Mouse (Mus musculus) E14TG2a.4 (cell line): ENCODE data around the gene Ngly1.

Experiments
- H3K27me3 ChIP-seq: 2 replicates; pipeline ENCODE4 v1.6.1; 2014; ENCODE audit warnings: low read length, control low read depth; ENCODE audit not compliant: insufficient read depth
- H3K36me3 ChIP-seq: 2 replicates; pipeline ENCODE4 v1.6.1; 2014; ENCODE audit warnings: low read length, control low read depth; ENCODE audit not compliant: insufficient read depth
- H3K4me1 ChIP-seq: replicated peaks from 2 replicates; pipeline ENCODE4 v1.6.1; 2014; ENCODE audit warnings: low read depth, low read length, control low read depth
- H3K4me3 ChIP-seq: replicated peaks from 2 replicates; pipeline ENCODE4 v1.5.1; 2014; ENCODE audit warnings: mild to moderate bottlenecking, low read length
- H3K9me3 ChIP-seq: 2 replicates; pipeline ENCODE4 v1.6.1; 2014; ENCODE audit warnings: low read length, control low read depth
- CTCF ChIP-seq: conservative IDR thresholded peaks from 2 replicates; pipeline ENCODE4 v1.5.1; 2014; ENCODE audit warnings: low read length
- NANOG ChIP-seq: IDR thresholded peaks from 2 replicates; pipeline ENCODE4 v1.6.1; 2014; ENCODE audit warnings: borderline replicate concordance, low read length, mixed read lengths
- POU5F1 ChIP-seq: IDR thresholded peaks from 2 replicates; pipeline ENCODE4 v1.6.1; 2014; ENCODE audit warnings: low read length, borderline replicate concordance

Ngly1 gene

GRCm38 (mm10) chr14:16248603-16249157 is 400 bp upstream of the Ngly1 start:
- Histone ChIP-seq H3K4me1 (peaks cover 11% of the 10 kb centered on the region), H3K4me3 (peak overlapping the region; percentile 82), H3K27me3 (0 out of 2 replicates have a peak, but pooled peaks cover 2% of the 10 kb centered on the region), H3K9me3 (no peaks in the 10 kb centered on the region), H3K36me3 (no peaks in the 10 kb centered on the region)
- TF ChIP-seq POU5F1 = no peak
- TF ChIP-seq CTCF = no peak

- Histone ChIP-seq H3K36me3 (no peaks in the 10 kb centered on the region), H3K4me3 (peak overlapping the region; percentile 82), H3K4me1 (peaks cover 4% of the 10 kb centered on the region; the same call in 1 of the 2 replicates), H3K27me3 (0 out of 2 replicates have a peak, but pooled peaks cover 2% of the 10 kb centered on the region), H3K9me3 (no peaks in the 10 kb centered on the region)
- no peak for TF ChIP-seq NANOG
- TF ChIP-seq CTCF = no peak
- TF ChIP-seq POU5F1 = no peak
Observed at GRCm38 (mm10) chr14:16250099-16250498, 1.0 kb downstream of the Ngly1 start.

GRCm38 (mm10) chr14:16255745-16256144 is 6.7 kb downstream of the Ngly1 start:
- H3K27me3 ChIP-seq = no peaks in the 10 kb centered on the region
- H3K9me3 ChIP-seq = no peaks in the 10 kb centered on the region
- no peaks in the 10 kb centered on the region for H3K4me1 ChIP-seq
- no peaks in the 10 kb centered on the region for H3K36me3 ChIP-seq
- TF ChIP-seq POU5F1 (no peak), CTCF (no peak), NANOG (no peak)
- no peak overlapping the region for H3K4me3 ChIP-seq

GRCm38 (mm10) chr14:16256209-16256608 is 7.1 kb downstream of the Ngly1 start:
- Histone ChIP-seq H3K4me3 (no peak overlapping the region), H3K27me3 (no peaks in the 10 kb centered on the region), H3K4me1 (no peaks in the 10 kb centered on the region), H3K9me3 (no peaks in the 10 kb centered on the region), H3K36me3 (no peaks in the 10 kb centered on the region)
- no peak for TF ChIP-seq CTCF
- no peak for TF ChIP-seq NANOG
- TF ChIP-seq POU5F1 = no peak

DNA sequence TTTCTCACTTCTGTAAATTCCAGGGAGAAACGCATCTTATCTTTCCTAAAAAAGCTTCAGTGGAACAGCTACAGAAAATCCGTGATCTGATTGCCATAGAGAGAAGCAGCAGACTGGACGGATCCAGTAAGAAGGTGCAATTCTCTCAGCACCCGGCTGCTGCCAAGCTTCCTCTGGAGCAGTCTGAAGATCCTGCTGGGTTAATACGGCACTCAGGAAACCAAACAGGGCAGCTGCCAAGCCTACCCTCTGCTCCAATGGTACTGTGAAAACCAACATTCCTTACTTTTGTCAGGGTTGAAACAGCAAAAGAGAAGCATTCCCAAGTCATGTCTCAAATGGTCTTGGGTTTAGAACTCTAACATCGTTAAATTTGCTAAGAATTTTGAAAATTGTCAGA is 11.5 kb downstream of the Ngly1 start:
- H3K4me3 ChIP-seq = no peak overlapping the region
- no peak for TF ChIP-seq NANOG
- no peak for TF ChIP-seq CTCF
- no peak for TF ChIP-seq POU5F1
- no peaks in the 10 kb centered on the region for H3K36me3 ChIP-seq
- H3K27me3 ChIP-seq = no peaks in the 10 kb centered on the region
- no peaks in the 10 kb centered on the region for H3K4me1 ChIP-seq
- no peaks in the 10 kb centered on the region for H3K9me3 ChIP-seq

GRCm38 (mm10) chr14:16261869-16262268 is 12.8 kb downstream of the Ngly1 start:
- no peaks in the 10 kb centered on the region for H3K27me3 ChIP-seq
- H3K36me3 ChIP-seq = no peaks in the 10 kb centered on the region
- H3K4me3 ChIP-seq = no peak overlapping the region
- TF ChIP-seq CTCF (no peak), NANOG (no peak), POU5F1 (no peak)
- H3K9me3 ChIP-seq = no peaks in the 10 kb centered on the region
- H3K4me1 ChIP-seq = no peaks in the 10 kb centered on the region

DNA sequence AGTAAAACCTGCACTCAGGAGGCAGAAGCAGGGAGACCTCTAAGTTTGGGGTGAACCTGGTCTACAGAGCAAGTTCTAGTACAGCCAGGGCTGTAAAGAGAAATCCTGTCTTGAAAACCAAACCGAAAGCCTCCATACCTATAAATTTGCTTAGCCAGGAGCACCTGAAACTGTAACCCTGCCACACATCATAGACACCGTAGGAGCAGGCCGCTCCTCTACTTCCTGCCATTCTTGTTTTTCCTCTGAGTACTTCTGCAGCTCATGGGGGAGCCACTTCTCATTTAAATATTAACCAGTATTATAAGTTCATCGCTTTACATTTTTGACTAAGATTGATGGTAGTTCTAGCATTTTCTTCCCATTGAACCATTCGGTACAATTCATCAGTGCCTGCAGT is 17.9 kb downstream of the Ngly1 start:
- Histone ChIP-seq H3K9me3 (no peaks in the 10 kb centered on the region), H3K27me3 (no peaks in the 10 kb centered on the region), H3K4me1 (no peaks in the 10 kb centered on the region), H3K4me3 (no peak overlapping the region), H3K36me3 (no peaks in the 10 kb centered on the region)
- TF ChIP-seq NANOG (no peak), CTCF (no peak), POU5F1 (no peak)

GRCm38 (mm10) chr14:16269776-16270175 is 20.7 kb downstream of the Ngly1 start:
- H3K4me3 ChIP-seq = no peak overlapping the region
- H3K9me3 ChIP-seq = no peaks in the 10 kb centered on the region
- H3K4me1 ChIP-seq = no peaks in the 10 kb centered on the region
- H3K36me3 ChIP-seq = no peaks in the 10 kb centered on the region
- TF ChIP-seq POU5F1 = no peak
- no peak for TF ChIP-seq CTCF
- TF ChIP-seq NANOG = no peak
- H3K27me3 ChIP-seq = no peaks in the 10 kb centered on the region

GRCm38 (mm10) chr14:16273677-16274076 is 24.6 kb downstream of the Ngly1 start:
- H3K4me3 ChIP-seq = no peak overlapping the region
- no peaks in the 10 kb centered on the region for H3K4me1 ChIP-seq
- H3K9me3 ChIP-seq = no peaks in the 10 kb centered on the region
- TF ChIP-seq POU5F1 (no peak), CTCF (no peak), NANOG (no peak)
- no peaks in the 10 kb centered on the region for H3K27me3 ChIP-seq
- no peaks in the 10 kb centered on the region for H3K36me3 ChIP-seq

- H3K9me3 ChIP-seq = no peaks in the 10 kb centered on the region
- H3K27me3 ChIP-seq = no peaks in the 10 kb centered on the region
- peaks cover 5% of the 10 kb centered on the region; the same call in 1 of the 2 replicates for H3K4me1 ChIP-seq
- H3K4me3 ChIP-seq = no peak overlapping the region
- TF ChIP-seq POU5F1 = no peak
- TF ChIP-seq NANOG = no peak
- no peak for TF ChIP-seq CTCF
- H3K36me3 ChIP-seq = no peaks in the 10 kb centered on the region
Observed at GRCm38 (mm10) chr14:16279196-16279595, 30.1 kb downstream of the Ngly1 start.
